Mouse (Mus musculus) adrenal gland, postnatal 4 days (tissue): Measurements from ENCODE around the gene Igf2bp2. TPM values are rescaled to one million over a fixed set of nuclear protein-coding genes. Genes with fewer than 3 reads are reported as not detected.

ENCODE experiments used
- DNase-seq, 2 experiments: peaks; one replicate each; pipeline ENCODE4 v3.0.0; 2021 to 2022; ENCODE audit warnings: low spot score in 2 of 2, mixed read lengths in 2 of 2
- total RNA-seq, 2 experiments: library from RNA; stranded (reverse); gene quantifications; 2 replicates each; pipeline ENCODE4 v1.2.3; 2021

Gene Igf2bp2
- total RNA-seq, 2 experiments from 2014 or later = 43.7 to 50.6 TPM

DNA sequence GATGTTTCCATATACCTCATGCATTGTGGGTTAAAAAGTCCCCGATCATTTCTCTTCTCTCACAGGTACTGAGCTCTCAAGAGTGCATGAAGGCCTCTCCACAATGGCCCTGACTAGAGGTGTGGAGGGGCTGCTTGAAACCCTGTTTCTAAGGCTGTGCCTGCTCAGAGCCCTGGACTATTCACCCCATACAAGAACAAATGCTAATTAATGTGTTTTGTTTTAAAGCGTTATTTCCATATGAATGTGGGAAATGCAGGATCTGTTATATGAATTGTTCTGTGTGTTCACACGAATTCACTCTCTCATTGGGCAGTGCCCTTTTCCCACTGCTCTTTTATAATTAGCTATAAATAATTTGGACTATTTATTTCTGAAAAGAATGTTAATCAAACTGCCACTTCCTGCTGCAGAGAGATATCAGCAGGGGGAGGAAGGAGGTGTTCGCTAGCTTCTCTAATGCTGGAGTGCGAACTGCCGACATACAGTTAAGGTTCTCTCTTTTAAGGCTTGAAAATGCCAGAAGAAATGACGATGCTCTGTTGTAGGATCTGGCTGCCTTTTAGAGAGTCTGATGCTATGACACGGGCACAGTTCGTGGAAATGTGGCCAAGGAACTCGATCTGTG is 116.2 kb downstream of the Igf2bp2 start:
- DNase-seq = no peak

- DNase-seq = no peak
These were observed 117.2 kb downstream of the Igf2bp2 start for GRCm38 (mm10) chr16:22045930-22046329.

DNA sequence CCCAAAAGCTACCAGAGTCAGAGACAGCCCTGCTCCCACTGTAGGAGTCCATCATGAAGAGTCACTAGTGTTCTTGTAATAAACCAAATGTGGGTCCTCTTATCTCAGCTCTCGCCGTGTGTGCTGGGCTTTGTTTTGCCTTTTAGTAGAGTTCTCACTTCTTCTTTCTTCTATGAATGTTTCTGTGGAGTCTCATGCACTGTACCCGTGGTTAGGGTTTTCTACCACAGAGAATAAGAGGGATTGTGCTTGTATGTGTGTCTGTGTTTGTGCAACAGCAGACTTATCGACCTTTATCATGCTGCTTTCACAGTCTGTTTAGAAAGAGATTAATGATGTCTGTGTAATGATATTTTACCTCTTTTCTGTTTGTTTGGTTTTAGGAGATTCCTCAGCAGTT is 119.3 kb downstream of the Igf2bp2 start:
- DNase-seq = no peak

DNA sequence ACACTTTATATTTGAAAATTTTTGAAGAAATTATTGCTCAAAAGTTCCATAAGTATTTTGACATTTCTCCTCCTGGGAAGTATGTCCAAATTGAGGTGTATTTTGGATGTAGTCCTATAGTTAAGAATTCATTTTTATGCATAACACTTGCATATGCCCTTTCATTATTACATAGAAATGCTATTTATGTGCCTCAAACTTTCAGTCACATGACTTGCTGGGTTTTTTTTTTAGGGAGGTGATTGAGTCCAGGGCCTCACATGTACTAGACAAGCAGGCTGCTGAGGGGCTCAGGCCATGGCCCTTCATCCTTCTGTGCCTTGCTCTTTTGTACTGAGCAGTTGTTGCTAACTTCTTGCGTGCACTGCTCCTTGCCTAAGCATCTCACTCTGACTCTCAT is 123.1 kb downstream of the Igf2bp2 start:
- DNase-seq = no peak

GRCm38 (mm10) chr16:22038554-22038953 is 124.5 kb downstream of the Igf2bp2 start:
- DNase-seq = no peak

DNA sequence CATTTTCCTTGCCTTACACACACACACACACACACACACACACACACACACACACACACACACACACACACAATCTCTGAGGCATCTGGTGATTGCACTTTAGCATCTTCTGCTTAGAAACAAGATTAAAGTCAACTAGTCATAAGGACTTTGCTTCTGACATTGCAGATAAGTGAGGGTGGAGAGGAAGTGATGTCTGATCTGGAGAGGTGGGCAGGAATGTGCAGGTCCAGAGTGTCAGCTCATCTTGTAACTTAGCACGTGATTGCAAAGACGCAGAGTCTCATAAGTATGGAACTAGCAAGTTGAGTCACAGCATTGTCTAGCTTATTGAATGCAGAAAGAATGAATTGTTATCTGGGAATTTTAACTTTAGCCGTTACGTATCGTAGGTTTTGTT is 135.6 kb downstream of the Igf2bp2 start:
- DNase-seq = no peak

GRCm38 (mm10) chr16:22022122-22022521 is 141.0 kb downstream of the Igf2bp2 start:
- DNase-seq = no peak

GRCm38 (mm10) chr16:22015569-22015968 is 147.5 kb downstream of the Igf2bp2 start:
- DNase-seq = no peak

DNA sequence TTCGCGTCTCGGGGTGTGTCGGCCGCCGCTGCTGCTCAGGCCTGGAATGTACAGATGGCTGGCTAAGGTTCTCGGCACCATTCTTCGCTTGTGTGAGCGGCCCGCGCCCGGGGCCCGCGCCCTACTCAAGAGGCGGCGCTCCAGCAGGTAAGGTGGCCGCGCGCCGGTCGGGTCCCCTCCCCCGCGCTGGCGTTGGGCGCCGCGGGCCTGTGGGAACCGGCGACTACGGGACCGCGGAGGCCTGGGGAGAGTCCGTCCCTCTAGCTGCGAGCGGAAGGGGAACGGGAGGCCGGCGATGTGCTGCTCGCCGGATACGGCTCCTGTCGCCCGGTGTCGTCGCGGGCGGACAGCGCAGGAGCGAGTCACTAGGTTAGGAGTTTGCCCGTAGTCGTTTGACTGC is 153.5 kb downstream of the Igf2bp2 start:
- DNase-seq = peak in 1 of 2 experiments; percentile 21

DNA sequence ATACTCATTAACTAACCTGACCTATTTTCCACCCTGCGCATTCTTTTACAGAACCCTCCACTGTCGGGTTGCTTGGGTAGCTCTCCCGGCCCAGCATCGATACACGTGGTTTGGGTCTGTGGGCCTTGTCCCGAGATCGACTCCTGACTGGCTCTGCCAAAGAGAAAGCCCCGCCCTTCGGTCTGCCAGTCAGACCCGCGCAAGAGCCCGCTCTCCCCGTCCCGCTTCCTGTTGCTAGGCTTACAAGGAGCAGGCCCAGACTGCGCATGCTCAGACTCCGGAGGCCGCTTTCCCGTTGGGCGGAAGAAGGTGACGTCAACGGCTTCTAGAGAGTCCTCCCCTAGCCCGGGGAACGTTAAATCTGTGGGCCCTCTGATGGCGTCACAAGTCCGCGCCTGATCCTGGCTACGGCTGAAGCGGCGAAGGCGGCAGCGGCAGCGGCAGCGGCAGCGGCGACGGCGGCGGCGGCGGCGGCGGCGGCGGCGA is 154.0 kb downstream of the Igf2bp2 start, which contains the start of gene Senp2:
Senp2 (plus strand) TSS at position 386 of the 486 bp plus-strand sequence.
- DNase-seq = peak; percentile 99

Other genes starting within 250 kb of the Igf2bp2 start
- 10 to 100 TPM; 20.0 to 20.4 TPM for gene Tmem41a, start 215.7 kb downstream of the Igf2bp2 start, total RNA-seq
- under 1 TPM; 0.42 to 0.59 TPM for gene Liph, start 167.6 kb downstream of the Igf2bp2 start, total RNA-seq
- 10 to 100 TPM; 48.8 to 50.9 TPM for gene Senp2, start 153.8 kb downstream of the Igf2bp2 start, total RNA-seq
- gene Tra2b, start 102.7 kb upstream of the Igf2bp2 start, total RNA-seq = 100 to 1,000 TPM; 133 TPM